Mouse (Mus musculus): ENCODE results near the gene Catsper4. TPM values are rescaled to one million over a fixed set of nuclear protein-coding genes. Genes with fewer than 3 reads are reported as not detected.
A peak's percentile ranks its signal among the peaks of the same experiment; 100 is the strongest.

Gene Catsper4
- polyA plus RNA-seq, 1 experiment, result not detected

DNA sequence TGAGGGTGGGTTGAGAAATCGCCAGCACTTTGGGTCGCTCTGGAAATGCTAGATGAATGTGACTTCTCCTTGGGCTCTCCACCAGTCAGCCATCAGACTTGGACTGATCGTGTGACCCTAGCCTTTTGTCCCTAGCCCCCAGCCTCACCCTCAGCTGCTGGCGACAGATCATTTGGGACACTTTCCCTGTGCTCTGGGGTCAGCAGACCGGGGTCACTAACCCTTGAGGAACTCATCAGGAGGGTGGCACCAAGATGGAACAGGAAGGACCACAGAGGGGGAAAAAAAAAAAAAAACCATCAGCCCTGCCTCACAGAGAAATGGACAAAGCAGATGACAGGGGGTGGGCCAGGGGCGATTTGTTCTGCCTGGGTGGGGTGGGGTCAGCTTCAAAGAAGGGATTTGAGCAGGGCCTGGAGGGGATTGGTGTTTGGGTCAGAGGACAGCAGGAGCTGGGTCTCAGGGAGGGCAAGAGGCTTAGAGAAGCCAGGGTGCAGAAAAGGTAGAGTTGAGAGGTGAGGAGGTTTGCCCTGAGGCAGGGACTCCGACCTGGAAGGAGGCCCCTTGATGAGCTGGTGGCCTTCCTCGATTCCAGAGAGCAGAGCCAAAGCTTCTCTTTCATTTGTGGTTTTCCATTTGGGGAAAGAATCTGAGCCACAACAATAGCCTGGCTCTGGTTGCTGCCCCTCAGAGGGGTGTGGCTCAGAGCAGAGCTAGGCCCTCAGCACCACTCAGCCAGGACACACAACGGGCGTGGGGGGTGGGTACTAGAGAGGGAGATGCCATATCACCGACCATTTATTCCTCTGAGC is 30.2 kb upstream of the Catsper4 start:
- peaks cover 9% of the 10 kb centered on the region for H3K9me3 ChIP-seq
- H3K4me1 ChIP-seq, result peaks cover 21% of the 10 kb centered on the region
- H3K4me3 ChIP-seq (replicated peaks), result no peak overlapping the region
- TF ChIP-seq GATA1 (IDR thresholded peaks at IDR 0.05; ENCODE audit: borderline replicate concordance, low read length) (no peak), FLI1 (IDR thresholded peaks at IDR 0.05; ENCODE audit: low read length) (no peak)
- peaks cover 75% of the 10 kb centered on the region for H3K27me3 ChIP-seq (replicated peaks)
- H3K36me3 ChIP-seq (replicated peaks; ENCODE audit: low read length), result no peaks in the 10 kb centered on the region

DNA sequence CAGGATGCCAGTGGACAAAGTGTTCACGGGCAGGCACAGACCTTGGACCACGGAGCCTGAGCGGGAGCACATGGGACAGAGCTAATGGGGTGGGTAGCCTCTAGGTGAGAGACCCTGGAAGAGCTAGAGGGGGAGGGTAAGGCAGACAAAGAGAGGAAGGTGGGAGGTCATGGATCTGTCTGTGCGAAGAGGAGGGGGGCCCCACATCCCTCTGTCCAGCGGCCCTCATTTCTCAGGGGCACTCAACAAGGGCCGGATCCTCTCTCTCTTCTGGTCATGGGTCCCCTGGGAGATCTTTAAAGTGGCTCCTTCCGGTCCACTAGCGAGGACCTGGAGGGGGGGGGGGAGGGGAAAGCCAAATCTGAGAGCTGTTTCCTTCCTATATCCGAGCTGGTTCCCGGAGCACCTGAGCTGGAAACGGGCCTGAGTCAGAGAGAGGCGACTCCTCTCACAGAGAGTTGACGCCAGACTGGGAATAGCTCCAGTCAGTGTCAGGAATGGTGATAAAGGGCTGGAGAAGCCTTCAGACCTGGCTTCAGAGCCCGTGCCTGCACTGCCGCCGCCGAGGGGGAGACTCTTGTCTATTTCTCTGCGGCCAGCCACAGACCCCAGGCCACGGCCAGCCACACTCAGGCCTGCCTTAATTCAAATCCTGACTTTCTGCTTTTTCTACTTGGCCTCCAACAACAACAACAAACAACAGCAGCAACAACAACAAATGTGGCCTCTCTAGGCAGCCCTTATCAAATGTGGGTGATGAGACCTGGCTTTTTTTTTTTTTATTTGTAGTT is 29.4 kb upstream of the Catsper4 start:
- Histone ChIP-seq H3K4me3 (replicated peaks) (no peak overlapping the region), H3K4me1 (peaks cover 29% of the 10 kb centered on the region), H3K27me3 (replicated peaks) (peaks cover 75% of the 10 kb centered on the region), H3K9me3 (peaks cover under 1% of the 10 kb centered on the region), H3K36me3 (replicated peaks; ENCODE audit: low read length) (no peaks in the 10 kb centered on the region)
- no peak for TF ChIP-seq GATA1 (IDR thresholded peaks at IDR 0.05; ENCODE audit: borderline replicate concordance, low read length)
- no peak for TF ChIP-seq FLI1 (IDR thresholded peaks at IDR 0.05; ENCODE audit: low read length)

DNA sequence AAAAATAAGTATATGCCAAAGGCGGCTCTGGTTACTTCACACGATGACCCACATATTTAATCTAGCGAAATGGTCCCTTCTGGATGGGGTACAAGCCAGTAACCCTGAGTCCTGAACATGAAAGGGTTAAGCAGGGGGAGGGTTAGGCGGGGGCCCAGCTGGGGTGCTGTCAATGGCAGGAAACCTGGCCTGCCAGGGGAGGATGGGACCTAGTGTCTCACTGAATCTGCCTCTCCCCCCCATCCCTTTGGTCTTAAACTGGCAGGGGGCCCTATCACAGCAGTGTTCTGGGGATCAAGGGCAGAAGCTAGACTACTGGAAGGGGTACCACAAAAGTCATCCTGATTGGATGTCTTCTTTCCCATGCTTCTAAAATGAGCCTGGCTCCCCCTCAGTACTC is 28.7 kb upstream of the Catsper4 start:
- Histone ChIP-seq H3K4me1 (peaks cover 37% of the 10 kb centered on the region), H3K27me3 (replicated peaks) (peaks cover 78% of the 10 kb centered on the region)
- TF ChIP-seq GATA1 (IDR thresholded peaks at IDR 0.05; ENCODE audit: borderline replicate concordance, low read length) (no peak), FLI1 (IDR thresholded peaks at IDR 0.05; ENCODE audit: low read length) (no peak)

DNA sequence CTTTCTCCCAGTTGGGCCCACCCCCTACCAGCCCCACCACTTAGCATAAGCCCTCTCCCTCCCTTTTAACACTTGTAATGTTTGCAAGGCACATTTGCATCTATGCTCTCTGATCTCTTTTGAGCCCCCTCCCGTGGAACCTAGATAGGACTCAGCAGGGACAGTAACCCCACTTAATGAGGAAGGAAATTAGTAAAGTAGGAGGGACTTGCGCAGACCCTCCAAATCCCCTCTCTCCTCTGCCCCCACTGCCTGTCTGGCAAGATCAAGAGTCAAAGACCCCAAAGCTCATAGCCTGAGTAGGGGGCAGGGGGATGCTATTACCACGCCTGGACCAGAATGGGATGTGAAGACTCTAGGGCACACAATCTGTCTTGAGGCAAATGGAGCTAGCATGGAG is 27.7 kb upstream of the Catsper4 start:
- H3K36me3 ChIP-seq (replicated peaks; ENCODE audit: low read length), result no peaks in the 10 kb centered on the region
- peaks cover 84% of the 10 kb centered on the region for H3K27me3 ChIP-seq (replicated peaks)
- H3K9me3 ChIP-seq, result peaks cover 4% of the 10 kb centered on the region; the same call in 1 of the 2 replicates
- no peak for TF ChIP-seq GATA1 (IDR thresholded peaks at IDR 0.05; ENCODE audit: borderline replicate concordance, low read length)
- no peak for TF ChIP-seq FLI1 (IDR thresholded peaks at IDR 0.05; ENCODE audit: low read length)
- H3K4me3 ChIP-seq (replicated peaks), result no peak overlapping the region
- H3K4me1 ChIP-seq, result peaks cover 47% of the 10 kb centered on the region

More for the DNA sequence above, 28.7 kb upstream of the Catsper4 start:
- Histone ChIP-seq H3K4me3 (replicated peaks) (no peak overlapping the region), H3K36me3 (replicated peaks; ENCODE audit: low read length) (no peaks in the 10 kb centered on the region), H3K9me3 (peaks cover 4% of the 10 kb centered on the region; the same call in 1 of the 2 replicates)

DNA sequence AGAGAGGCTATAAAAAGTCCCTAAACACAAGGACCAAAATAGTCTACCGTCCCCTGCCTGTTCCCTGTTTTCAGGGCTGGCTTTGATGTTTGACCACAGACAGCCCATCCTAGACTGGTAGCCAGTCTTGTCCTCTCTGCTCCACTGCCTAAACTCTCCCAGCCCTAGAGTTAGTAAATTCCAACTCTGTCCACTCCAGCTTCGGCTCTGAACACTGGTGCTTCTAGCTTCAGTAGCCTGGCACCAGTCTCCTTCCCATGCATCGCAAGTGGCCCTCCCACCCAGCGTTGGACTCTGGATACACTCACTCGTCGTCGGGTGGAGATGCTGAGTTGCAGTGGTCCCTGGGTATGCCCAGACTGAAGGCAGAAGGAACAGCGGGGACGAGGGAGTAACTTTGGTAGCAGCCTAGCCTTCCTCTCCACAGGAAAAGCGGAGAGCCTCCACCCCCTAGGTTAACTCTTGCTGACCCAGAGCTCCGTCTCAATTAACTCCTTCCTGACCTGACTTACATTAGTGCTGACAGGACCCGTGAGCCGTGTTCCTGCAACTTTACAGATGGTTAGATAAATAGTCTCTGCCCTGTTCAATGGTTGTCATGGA is 26.6 kb upstream of the Catsper4 start, which contains the start of gene Grrp1:
Grrp1 (minus strand) TSS at position 385 of the 603 bp plus-strand sequence.
- H3K27me3 ChIP-seq (replicated peaks), result peaks cover 89% of the 10 kb centered on the region
- TF ChIP-seq GATA1 (IDR thresholded peaks at IDR 0.05; ENCODE audit: borderline replicate concordance, low read length), result no peak
- no peak for TF ChIP-seq FLI1 (IDR thresholded peaks at IDR 0.05; ENCODE audit: low read length)
- peaks cover 56% of the 10 kb centered on the region for H3K4me1 ChIP-seq
- peaks cover 4% of the 10 kb centered on the region; the same call in 1 of the 2 replicates for H3K9me3 ChIP-seq
- H3K36me3 ChIP-seq (replicated peaks; ENCODE audit: low read length), result no peaks in the 10 kb centered on the region
- H3K4me3 ChIP-seq (replicated peaks), result no peak within 1 kb of the TSS

DNA sequence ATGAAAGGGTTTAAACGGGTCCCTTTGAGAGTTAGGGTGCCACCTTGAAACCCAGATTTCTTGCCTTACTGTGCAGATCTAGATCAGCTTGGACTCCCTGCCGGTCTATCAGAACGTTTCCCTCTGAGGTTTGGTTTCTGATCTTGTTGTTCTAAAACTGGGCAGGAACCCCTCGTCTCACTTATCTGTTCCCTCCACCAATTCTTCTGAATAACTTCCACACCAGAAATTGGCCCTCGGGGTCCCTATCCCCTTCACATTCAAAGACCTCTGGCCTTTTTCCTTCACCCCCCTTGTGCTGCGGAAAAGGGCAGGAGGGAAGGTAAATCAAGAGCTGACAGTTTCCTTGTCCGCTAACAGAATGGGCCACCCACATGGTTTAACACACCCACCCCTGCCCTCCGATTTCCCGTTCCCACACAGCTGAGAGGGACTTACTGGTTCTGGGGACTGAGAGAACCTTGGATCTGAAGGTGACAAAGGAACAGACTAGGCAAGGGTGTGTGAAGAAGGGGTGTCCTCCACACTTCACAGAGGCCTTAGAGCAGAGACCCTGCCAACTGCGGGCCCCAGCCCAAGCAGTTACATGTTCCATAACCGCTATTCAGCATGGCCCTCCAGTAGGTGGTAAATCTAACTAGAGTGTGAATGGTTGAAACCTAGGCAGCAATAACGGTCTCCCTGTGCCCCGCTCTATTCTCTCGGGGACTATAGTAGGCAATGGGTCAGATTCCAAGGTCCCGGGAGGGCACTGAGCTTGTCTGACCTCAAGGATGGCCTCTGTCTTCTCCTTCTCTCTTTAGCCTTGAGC is 25.9 kb upstream of the Catsper4 start:
- peaks cover 52% of the 10 kb centered on the region for H3K4me1 ChIP-seq
- no peaks in the 10 kb centered on the region for H3K36me3 ChIP-seq (replicated peaks; ENCODE audit: low read length)
- H3K9me3 ChIP-seq, result peaks cover 4% of the 10 kb centered on the region; the same call in 1 of the 2 replicates
- TF ChIP-seq FLI1 (IDR thresholded peaks at IDR 0.05; ENCODE audit: low read length) (no peak), GATA1 (IDR thresholded peaks at IDR 0.05; ENCODE audit: borderline replicate concordance, low read length) (no peak)
- no peak overlapping the region for H3K4me3 ChIP-seq (replicated peaks)
- H3K27me3 ChIP-seq (replicated peaks), result peaks cover 92% of the 10 kb centered on the region

DNA sequence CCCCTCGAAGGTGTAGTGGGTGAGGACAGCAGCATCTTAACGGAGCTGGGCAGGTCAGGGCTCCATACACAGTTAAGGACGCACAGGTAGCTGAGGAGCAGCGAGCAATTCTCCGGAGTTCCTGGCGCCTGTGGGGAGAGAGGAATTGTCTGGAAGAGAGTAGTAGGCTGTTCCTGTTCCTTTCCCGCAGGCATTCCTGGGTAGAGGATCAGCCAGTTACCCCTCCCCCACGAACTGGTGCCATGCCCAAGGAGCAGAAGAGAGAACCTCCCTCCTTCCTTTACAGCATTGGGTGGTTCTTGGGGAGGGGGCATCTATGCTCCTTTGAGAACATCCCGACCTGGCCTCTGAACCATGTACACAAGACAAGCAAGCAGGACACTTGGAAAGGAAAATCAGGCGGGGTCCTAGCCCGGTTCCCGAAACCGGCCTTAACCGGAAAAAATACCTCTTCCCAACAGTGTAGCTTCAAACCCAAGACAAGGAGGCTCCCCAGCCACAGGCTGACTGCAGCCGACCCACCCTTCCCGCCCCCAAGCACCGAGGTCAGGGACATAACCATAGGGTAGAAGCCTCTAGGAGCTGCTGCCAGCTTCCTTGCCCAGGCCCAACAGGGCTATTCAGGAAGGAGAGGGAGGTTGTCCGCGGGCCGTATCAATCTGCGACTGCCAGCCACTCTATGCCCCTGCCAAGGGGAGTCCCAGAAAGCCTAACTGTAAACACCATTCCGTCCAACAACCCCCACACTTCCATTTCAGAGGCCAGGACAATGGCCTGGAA is 25.1 kb upstream of the Catsper4 start:
- peak overlapping the region; percentile 85 for H3K4me3 ChIP-seq (replicated peaks)
- peaks cover 52% of the 10 kb centered on the region for H3K4me1 ChIP-seq
- H3K36me3 ChIP-seq (replicated peaks; ENCODE audit: low read length), result no peaks in the 10 kb centered on the region
- H3K9me3 ChIP-seq, result peaks cover 4% of the 10 kb centered on the region; the same call in 1 of the 2 replicates
- H3K27me3 ChIP-seq (replicated peaks), result peaks cover 95% of the 10 kb centered on the region
- TF ChIP-seq FLI1 (IDR thresholded peaks at IDR 0.05; ENCODE audit: low read length), result no peak
- no peak for TF ChIP-seq GATA1 (IDR thresholded peaks at IDR 0.05; ENCODE audit: borderline replicate concordance, low read length)

Data from megakaryocyte, embryonic 14.5 days (primary cell).